Mouse (Mus musculus) MEL (cell line): Measurements from ENCODE around the gene Cdk17.

Source experiments
- CHD2 ChIP-seq: IDR thresholded peaks from 2 replicates; pipeline ENCODE4 v1.6.1; 2011; ENCODE audit warnings: low read length, improper control_type of control experiment
- CTCF ChIP-seq, 3 experiments: IDR thresholded peaks in 2 of 3; conservative IDR thresholded peaks in 1 of 3; 2 replicates each; pipeline ENCODE4 v1.5.1; 2011 to 2012; ENCODE audit warnings: low read length in 3 of 3, low read depth in 2 of 3, mild to moderate bottlenecking in 2 of 3, improper control_type of control experiment in 1 of 3, inconsistent platforms in 1 of 3, mixed read lengths in 1 of 3, moderate library complexity in 1 of 3; ENCODE audit not compliant: control insufficient read depth in 1 of 3, insufficient read depth in 1 of 3, poor library complexity in 1 of 3, severe bottlenecking in 1 of 3
- ELF1 ChIP-seq: IDR thresholded peaks from 2 replicates; pipeline ENCODE4 v1.6.1; 2014; ENCODE audit warnings: low read depth, mild to moderate bottlenecking, inconsistent platforms, low read length, improper control_type of control experiment, moderate library complexity
- KAT2A ChIP-seq: conservative IDR thresholded peaks from 2 replicates; pipeline ENCODE4 v1.6.1; 2012; ENCODE audit warnings: low read depth, low read length, improper control_type of control experiment, inconsistent platforms
- MAFK ChIP-seq: IDR thresholded peaks from 2 replicates; pipeline ENCODE4 v1.6.1; 2011; ENCODE audit warnings: low read depth, mild to moderate bottlenecking, low read length, improper control_type of control experiment, borderline replicate concordance
- NELFE ChIP-seq: IDR thresholded peaks from 2 replicates; pipeline ENCODE4 v1.6.1; 2011; ENCODE audit warnings: low read depth, low read length, improper control_type of control experiment
- POLR2A ChIP-seq, 2 experiments: IDR thresholded peaks; 2 replicates each; pipeline ENCODE4 v1.6.1; 2011 to 2012; ENCODE audit warnings: low read length in 2 of 2, mild to moderate bottlenecking in 2 of 2, control low read depth in 1 of 2, improper control_type of control experiment in 1 of 2, low read depth in 1 of 2, moderate library complexity in 1 of 2; ENCODE audit not compliant: control insufficient read depth in 1 of 2, insufficient read depth in 1 of 2, poor library complexity in 1 of 2

DNA sequence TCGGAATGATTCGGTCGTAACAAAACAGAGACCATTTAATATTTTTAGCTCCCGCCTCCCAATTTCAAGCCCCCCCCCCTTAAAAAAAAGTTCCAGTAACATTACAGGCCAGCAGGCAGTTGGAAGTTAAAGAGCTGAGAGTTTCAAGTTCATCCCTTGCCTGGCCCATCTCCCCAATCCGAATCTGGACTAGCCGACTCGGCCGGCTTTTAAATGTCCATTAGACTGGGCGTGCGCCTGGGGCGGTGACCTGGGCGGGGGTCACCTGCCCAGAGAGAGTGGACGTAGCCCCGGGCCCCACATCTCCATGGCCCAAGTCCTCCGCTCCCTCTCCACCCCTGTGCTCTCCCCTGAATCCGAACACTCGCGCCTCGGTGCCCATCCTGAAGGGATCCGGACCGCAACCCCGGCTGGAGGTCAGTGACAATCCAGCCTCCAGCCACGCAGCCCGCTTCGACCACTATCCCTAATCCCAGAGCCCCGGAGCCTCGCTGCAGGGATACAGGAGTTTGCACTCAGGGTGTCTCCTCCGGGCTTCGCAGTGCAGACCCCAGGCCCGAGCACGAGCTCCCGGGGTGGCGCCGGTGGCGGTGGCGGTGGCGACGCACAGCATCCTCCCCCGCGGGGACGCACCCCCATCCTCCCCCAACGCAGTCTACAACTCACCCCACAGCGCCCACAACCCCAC, 149.4 kb downstream of the Cdk17 start:
- TF ChIP-seq CHD2, result no peak
- no peak for TF ChIP-seq POLR2A (IDR thresholded peaks at IDR 0.05; ENCODE audit: control insufficient read depth in 1 of 2, insufficient read depth in 1 of 2, low read depth in 1 of 2, low read length in 2 of 2, poor library complexity in 1 of 2)
- no peak for TF ChIP-seq ELF1
- TF ChIP-seq CTCF (IDR thresholded peaks at IDR 0.05 in 2 of 3, conservative IDR thresholded peaks at IDR 0.05 in 1 of 3; ENCODE audit: control insufficient read depth in 1 of 3, insufficient read depth in 1 of 3, low read depth in 2 of 3, low read length in 3 of 3, poor library complexity in 1 of 3, severe bottlenecking in 1 of 3), result no peak
- no peak for TF ChIP-seq MAFK
- TF ChIP-seq NELFE, result no peak
- no peak for TF ChIP-seq KAT2A
